Mouse (Mus musculus) urinary bladder, postnatal 36 days (tissue): ENCODE measurements at regions not wholly inside any gene's neighbourhood (a gene's known extent, or its start where the extent isn't known, plus 50 kb on each side); places are given as distances from the start of the nearest gene placed in this dataset.

ENCODE experiments used
- DNase-seq, 2 experiments: peaks; one replicate each; pipeline ENCODE4 v3.0.0; 2022; ENCODE audit warnings: low spot score in 2 of 2, mixed read lengths in 1 of 2

DNA sequence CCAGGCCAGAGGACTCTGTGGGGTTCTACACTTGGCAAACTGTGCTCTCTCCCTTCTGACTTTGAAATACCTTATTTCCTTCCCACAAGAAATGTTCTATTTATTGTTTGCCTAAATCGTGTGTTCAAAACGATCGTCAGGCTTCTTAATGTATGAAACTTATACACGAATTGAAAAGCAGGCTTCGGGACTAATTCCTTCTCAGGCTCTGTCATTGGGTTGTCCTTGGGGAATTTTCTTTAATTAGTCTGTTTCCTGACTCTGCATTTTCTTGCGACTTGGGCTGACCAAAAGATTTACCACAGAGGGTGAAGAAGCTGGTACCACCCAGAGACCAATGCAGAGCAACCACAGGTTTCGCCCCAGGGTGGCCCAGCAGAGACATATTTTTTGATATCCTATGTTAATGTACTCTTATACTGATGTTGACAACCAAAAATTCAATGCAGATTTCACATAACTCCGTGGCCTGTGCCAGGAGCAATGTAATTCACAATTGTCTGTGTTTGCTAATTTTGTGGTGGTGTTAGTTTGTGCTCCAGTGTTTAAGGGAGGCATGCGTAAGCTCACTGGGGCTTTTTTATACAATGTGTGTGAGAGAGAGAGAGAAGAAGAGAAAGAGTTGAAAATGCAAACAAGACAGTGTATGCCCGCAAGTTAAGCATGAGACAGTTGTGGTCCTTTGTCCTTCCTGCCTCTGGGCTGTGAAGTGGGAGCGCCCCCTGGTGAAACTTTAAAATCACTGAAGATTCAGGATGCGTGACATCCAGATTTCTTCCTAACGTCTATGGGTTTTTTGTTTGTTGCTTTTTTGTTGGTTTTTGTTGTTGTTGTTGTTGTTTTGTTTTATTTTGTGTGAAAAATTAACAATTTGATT, 452.7 kb downstream of the Sox2 start:
- peak; percentile 36 to 57 for DNase-seq

DNA sequence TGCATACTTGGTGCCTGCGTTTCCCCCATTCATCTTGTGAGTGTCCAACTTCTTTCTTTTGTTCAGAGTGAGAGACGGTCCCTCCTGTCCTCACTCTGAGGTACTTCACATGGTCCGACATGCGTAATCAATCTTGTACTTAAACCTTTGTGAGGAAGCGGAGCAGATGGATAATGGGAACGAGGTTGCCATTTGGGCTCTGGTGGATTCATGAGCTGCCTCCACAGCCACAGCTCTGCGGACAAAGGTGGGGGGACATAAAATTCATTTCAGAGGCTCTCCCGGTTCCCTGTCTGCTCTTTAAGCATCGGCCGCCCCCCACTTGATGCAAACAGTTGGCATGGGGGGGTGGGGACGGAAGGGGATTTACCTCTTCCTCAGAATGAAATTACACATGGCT, 454.7 kb downstream of the Sox2 start:
- DNase-seq: no peak

DNA sequence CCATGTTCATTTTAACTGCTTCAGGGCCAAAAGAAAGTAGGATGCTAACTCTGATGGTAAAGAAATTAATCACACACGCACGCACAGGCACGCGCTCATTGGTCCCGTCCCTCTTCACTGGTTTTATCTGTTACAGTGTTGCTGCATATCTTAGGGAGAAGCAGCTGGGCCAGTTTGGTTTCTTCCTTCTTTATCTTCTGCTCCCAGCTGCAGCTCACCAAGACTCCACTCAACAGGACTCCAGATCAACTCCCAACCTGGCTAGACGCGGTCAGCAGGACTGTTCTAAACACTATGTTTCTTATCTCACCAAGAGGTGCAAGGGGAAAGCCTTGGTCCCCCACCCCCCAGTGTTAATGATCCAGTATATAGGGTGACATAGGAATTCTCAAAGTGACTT, 455.9 kb downstream of the Sox2 start:
- DNase-seq: no peak

DNA sequence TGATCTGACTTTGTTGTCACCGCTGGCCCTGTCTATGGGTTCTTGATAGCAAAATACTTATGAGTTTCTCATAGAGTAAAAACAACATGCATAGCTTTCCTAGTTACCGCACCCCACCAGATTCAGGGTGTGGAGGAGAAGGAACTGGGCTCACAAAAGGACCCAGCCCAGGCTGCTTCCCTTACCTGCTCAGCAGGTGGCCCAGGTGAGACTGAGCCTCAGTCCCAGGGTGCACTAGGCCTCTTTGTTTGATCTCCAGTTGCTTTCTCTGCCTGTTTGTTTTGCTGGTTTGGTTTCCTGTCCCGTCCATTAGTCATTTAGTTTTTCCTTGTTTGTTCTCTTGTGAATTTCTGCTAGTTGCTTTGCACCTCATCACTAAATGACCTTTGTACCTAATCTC, 483.3 kb downstream of the Sox2 start:
- DNase-seq: peak; percentile 3 to 15

DNA sequence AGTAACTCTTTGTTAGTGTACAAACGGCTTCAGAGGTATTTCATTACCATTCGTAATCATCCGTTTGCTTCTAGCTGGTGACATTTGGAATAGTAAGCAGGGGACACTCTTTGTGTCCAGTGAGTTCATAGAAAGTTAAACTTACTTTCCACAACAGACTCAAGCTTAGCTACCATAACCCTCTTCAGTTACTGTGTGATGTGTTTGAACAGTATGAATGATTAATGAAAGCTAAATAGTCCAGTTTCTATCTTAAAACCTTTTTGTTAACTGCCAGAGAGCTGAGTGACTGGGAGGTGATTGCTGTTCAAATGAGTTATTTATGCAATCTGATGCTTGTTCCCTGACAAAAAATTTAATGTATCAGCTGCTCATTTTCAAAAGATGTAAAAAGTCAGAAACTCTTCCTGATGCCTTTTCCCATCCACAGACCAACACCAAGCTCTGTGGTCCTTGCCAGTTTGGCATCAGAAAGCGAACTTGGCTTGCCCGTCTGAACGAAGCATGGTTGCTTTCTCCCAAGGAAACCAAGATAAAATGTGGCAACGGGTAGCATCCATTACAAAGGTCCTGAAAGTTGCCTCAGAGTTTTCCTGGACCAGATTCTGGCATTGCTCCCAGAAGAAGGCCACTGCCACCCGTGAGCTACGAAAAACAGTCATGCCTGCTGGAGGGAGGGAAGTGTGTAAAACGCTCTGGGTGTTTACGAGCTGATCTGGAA, 491.5 kb downstream of the Sox2 start:
- peak in 1 of 2 experiments; percentile 50 for DNase-seq

DNA sequence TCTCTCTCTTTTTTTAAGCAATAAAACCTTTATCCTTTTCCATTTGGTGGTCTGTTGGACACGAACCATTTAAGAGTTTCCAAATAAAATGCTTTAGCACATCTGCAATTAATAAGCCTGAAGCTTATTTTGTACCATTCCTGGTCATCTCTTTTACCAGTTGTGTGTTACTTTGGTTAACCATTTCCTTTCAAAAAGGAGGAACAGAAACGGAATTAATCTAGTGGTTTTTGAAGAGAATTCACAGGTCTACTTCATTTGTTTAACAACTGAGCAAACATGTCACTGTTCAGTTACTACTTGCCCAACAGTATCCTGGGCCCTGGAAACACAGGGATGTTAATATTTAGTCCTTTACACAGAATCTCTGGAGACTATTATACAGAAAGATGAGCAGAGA, 492.5 kb downstream of the Sox2 start:
- no peak for DNase-seq

DNA sequence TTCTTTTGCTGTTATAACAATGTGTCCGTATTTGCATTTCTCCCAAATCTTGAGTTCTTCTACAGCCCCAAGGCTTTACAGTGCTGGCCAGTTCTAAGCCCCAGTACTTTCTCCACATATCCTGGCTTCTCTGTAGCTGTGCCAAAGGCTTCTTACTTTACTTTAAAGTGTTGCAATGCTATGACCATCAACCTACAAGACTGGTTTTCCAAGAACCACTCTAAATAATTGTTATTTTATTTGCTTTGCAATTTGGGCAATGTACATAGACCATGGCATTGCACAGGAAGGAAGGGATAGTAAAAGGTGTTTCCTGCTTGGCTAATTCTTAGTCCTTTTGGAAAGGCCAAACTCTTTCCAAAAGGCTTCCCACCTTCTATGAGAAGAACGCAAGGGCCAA, 495.4 kb downstream of the Sox2 start:
- DNase-seq: no peak

DNA sequence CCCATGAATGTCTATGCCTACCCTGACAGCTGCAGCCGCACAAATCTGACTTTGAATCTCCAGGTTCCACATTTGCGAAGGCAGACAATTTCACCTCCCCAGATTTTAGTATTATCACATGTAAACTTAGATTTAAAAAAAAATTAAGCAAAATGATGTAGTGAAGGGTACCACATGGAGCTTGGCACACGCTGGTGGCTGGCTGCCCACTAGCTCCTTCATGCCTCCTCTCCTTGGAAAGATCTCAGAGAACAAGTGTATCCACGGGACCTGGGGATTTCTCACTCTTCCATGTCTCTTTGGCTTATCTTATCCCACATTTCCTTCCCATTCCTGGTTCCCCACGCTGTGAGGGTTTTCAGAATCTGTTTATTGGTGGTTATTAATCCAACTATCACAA, 496.5 kb downstream of the Sox2 start:
- DNase-seq: no peak

DNA sequence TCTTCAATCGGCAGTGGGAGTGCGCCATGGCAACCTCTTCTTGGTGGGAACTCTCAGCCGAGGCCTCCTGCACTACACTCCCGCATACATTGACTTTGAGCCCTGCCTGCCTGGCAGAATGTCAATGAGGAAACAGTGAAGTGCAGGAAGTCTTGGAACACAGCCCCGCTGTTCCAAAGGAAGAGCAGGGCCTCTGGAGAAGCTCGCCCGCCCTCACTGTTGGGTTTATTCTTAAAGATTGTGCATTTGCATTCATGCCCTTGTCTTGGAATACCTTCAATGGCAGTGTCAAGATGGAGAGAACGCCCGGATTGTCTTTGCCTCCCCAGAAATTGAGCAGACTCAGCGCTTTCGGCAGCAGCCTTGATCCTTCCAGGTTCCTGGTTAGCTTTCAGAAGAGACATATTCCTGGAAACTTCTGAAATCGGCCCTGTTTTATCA, 499.1 kb downstream of the Sox2 start:
- DNase-seq: no peak

DNA sequence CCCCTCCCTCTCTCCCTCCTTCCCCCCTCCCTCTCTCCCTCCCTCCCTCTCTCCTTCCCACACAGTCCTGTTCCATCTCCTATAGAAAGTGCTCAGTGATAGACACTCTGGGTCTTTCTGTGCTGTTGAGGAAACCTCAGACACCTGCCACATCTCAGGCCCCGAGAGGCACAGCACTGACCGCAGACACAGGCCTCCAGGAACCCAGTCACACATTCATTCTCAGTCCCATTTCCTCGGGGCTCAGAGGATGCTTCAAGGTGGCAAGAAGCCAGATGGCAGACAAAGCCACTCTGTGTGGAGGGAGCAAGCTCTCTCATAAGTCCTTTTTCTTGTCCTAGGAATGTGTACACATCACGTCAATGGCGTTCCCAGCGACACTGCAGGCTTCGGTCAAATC, 502.0 kb downstream of the Sox2 start:
- no peak for DNase-seq

DNA sequence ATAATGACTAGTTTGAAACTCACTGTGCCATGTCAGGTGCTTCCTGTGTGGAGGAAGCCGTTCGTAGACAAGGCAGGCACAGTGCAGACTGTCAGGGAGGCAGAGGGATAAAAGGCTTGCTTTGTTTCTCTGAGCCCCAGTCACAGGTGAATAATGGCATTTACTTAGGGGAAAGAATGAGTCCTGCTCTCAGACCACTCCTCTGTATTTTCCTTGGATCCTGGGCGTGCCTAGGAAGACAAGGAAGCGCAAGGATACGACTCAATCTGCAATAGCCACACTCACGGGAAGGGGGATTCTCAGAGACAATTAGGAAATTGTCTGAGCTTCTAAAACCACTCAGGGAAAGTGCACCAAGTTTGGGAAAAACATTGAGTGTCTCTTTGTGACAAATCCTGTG, 504.1 kb downstream of the Sox2 start:
- DNase-seq: no peak

DNA sequence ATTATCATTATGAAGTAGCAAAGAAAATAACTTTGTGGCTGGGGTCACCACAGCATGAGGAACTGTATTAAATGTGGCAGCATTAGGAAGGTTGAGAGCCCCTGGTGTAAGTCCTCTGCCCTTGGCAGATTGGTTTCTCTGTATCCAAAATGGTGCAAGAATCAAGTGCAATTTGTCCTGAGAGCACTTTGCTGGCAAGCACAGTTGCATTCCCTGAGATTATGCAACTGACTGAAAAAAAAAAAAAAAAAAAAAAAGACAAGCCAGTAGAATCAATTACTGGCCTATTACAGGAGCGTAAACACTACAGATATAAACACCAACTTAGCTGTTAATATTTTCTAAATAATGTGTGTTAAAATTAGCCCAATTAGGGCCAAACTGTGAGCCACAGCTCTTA, 518.5 kb downstream of the Sox2 start:
- no peak for DNase-seq

DNA sequence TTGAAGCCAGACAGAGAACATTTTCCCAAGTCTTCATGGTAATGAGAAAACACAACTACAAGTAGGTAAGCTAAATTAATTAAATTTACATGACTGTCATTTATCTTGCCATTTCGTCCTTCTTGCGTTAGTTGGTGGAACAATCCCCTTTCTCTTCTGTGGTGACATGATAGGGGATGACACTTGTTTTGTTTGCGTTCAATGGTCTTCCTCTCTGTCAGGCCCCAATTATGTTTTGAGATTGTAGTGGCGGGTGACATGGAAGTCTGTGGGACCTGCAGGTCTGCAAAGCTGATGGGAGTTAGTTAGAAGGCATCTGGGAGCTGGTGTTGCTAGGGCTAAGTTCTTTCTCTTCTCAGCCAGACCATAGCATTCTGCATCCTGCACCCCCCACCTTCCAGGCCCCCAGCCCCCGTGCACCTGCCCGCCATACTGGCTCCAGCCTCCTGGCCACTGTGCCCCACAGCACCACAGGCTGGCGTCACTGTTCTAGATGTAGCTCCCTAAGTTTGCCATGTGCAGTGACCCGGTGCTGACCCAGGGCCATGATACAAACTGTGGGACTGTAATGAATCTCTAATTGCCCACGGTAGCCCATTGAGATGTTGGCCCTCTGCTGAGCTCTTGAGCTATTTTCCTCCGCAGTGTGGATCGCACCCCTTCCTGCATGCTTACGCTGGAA, 528.7 kb downstream of the Sox2 start:
- DNase-seq: no peak

DNA sequence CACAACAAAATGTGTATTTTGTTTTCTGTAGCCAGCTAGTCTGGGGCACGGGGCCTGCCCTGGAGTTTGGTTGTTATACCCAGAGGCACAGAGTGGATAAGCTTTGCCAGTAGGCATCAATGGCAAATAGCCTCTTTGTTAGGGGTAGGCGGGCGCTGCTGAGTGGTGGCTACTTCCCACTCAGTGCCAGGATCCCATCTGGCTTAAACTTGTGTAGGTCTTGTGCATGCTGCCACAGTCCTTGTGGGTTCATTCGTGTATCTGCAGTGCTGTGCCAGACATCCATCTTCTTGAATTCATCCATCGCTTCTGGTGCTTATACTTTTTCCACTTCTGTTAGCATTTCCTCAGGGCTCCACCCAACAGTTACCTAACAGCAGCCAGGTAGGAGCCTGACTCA, 545.4 kb upstream of the Atp11b start:
- no peak for DNase-seq

DNA sequence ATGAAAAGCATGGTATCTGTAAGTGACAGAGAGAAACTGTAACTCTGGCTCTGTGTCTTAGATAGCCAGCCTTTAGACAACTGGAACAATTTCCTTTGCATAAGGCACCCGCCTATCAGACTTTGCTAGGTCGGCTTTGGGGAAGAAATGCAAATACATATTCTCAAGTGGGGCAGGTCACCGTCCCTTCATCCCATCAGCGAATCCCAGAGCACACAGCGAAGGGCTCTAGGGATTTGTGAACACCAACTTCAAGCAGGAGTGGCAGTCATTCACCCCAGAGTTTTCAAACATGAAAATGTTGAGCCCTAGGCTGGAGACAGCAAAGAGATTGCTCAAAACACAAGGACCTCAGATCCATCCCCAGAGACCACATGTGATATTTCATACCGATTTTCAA, 534.5 kb upstream of the Atp11b start:
- DNase-seq: no peak

DNA sequence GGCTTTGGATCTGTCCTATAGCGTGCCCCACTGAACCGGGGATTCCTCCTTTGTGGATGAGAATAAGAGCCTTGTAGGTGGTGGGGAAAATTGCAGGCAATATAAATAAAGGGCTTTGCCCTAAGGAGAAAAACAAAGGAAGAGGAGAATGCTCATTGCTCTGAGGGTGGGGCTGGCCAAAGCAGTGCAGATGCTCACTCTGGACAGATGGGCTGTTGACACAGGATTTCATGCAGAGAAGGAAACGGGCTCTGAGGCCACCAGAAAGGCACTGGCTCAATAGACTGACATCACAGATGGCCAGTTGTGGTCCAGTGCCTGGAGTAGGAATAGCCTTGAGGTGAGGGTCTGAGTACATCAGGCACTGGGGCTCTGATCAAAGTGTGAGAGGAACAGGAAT, 532.7 kb upstream of the Atp11b start:
- no peak for DNase-seq

DNA sequence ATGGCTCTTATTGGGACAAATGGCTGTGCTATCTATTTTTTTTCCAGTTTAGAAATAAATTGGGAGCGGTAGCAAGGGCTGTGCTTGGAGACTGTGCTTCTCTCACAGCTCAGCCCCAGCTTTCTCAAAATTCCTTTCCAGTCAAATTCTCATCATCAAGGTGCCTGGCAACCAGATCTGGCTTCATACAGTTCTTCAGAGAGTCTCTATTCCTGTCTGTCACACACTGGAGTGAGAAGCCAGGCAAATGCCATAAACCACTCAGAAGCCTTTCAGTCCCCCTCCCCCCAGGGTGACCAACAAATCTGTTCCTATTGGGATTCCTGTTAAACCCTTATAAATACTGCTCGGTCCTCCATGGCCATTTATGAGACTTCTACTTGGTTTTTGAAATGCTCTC, 531.7 kb upstream of the Atp11b start:
- DNase-seq: no peak

DNA sequence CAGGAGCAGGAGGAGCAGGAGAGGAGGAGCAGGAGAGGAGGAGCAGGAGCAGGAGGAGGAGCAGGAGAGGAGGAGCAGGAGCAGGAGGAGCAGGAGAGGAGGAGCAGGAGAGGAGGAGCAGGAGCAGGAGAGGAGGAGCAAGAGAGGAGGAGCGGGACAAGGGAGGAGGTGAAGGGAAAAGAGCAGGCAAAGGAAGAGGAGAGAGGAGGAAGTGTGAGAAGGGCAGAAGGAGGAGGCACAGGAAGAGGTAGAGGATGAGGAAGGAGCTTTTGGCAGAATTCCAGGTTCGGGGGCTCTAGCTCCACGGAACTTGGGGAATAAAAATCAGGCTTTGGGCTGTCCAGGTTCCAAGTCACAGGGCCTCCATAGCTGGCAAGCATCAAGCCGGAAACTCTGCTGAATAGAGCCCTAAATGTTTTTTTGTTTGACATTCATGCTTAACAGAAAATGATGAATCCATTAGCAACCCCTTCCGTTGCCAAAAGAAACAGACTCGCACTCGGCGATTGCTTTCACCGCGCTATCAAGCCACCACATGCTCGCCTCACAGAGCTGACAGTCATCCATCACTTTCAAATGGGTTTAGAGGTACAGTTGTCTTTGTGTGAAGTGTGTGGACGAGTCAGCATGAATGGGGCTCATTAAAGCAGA, 528.7 kb upstream of the Atp11b start:
- DNase-seq: no peak

DNA sequence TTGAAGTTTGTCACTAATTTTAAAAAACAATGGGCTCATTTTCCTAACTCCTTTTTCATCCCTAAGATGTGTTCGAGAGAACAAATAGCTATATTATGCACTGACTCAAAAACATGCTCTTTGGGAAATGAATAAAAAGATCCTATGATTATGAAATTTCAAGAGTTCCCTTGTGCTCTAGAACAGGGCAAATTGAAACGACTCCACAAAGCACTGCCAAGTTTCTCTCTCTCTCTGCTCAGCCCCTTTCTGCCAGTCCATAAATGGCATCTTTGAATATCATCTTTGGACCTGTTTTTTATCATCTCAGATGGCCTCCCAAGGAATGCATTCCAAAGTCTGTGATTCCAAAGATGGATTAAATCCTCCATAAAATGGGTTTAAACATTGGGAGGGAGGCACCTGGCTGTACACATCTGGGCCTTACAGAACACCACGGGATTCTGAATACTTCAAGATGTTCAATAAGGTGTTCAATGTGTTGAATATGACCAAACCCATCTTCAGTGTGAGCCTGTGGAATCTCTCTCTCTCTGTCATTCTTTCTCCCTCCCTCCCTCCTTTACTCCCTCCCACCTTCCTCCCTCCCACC, 528.0 kb upstream of the Atp11b start:
- no peak for DNase-seq

DNA sequence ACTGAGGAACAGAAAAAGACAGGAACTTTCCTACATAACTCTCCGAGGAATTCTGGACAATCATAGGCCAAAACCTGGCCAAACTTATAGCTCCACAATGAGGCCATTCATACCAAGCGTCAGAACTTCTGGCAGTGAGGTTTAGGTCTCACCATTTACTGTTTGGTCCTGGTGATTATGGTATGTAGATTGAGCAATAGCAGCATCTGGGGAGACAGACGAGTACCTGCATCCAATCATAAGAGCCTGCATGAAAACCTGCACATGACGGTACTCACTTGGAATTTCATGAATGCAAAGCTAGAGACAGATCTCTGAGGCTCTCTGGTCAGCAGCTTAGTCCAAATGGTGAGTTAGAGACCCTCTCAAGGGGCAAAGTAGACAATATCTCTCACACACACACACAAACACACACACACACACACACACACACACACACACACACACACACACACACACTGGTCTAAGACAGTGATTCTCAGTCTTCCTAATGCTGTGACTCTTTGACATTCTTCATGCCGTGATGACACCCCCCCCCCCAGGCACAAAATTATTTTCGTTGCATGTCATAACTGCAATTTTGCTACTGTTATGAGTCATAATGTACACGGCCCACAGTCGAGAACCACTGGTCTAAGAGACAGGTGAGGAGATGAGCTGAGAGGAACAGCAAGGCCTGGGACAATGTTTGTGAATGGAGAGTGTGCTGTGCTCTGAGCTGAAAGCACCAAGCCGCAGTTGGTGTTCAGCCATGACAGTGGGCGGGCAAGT, 522.6 kb upstream of the Atp11b start:
- DNase-seq: no peak

DNA sequence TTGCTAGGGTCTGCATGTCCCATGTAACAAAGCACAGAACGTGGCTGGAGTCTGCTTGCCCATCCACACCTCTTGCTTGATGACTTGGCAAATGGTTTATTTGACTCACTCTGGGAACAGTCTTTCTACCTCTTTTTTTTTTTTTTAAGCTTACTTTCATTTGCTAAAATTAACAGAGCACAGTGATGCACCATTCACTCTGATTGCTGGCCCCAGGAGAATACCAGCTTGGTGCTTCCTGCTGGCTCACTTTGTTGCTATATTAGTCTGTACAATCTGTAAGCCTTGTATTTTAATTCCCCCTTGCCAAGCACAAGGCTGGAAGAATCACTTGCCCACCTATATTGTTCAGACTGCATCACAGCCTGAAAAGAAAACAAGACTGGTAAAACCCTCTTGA, 521.4 kb upstream of the Atp11b start:
- no peak for DNase-seq
